Mouse (Mus musculus): ENCODE data around the gene Tmem63c. TPM values are rescaled to one million over a fixed set of nuclear protein-coding genes. Genes with fewer than 3 reads are reported as not detected.

Tmem63c gene
- total and polyA plus RNA-seq, 3 experiments: 0.04 TPM; not detected in 2

GRCm38 (mm10) chr12:86995931-86996330 lies 25.2 kb upstream of the Tmem63c start:
- Histone ChIP-seq H3K9ac (ENCODE audit: control insufficient read depth, low read depth, low read length, poor library complexity, severe bottlenecking) (no peak overlapping the region), H3K9me3 (replicated peaks; ENCODE audit: insufficient read depth, low read length) (no peaks in the 10 kb centered on the region), H3K27ac (ENCODE audit: control insufficient read depth, low read depth, low read length) (no peak overlapping the region), H3K27me3 (ENCODE audit: control insufficient read depth in 1 of 2, insufficient read depth in 2 of 2, low read length in 2 of 2) (no peaks in the 10 kb centered on the region), H3K4me1 (ENCODE audit: control insufficient read depth in 1 of 2, insufficient read depth in 2 of 2, low read length in 2 of 2) (peaks cover 0 to 10% of the 10 kb centered on the region in 2 experiments; a peak in 2 of 4 replicates), H3K36me3 (ENCODE audit: control insufficient read depth in 1 of 2, insufficient read depth in 2 of 2, low read length in 2 of 2) (no peaks in the 10 kb centered on the region; a peak in 1 of 4 replicates), H3K4me3 (ENCODE audit: control insufficient read depth in 1 of 2, insufficient read depth in 1 of 2, low read depth in 2 of 2, low read length in 2 of 2) (no peak overlapping the region), H3K79me2 (ENCODE audit: control insufficient read depth, insufficient read depth, low read length, poor library complexity) (no peaks in the 10 kb centered on the region)
- no peak for DNase-seq (ENCODE audit: low read depth, low spot score)
- TF ChIP-seq CTCF (IDR thresholded peaks at IDR 0.05 in 2 of 3, conservative IDR thresholded peaks at IDR 0.05 in 1 of 3; ENCODE audit: control insufficient read depth in 1 of 3, insufficient read depth in 1 of 3, low read depth in 2 of 3, low read length in 3 of 3, poor library complexity in 1 of 3, severe bottlenecking in 1 of 3): peak in 2 of 3 experiments; percentile 14 to 40; a peak in 2 of 6 replicates
- no peak for TF ChIP-seq JUND (IDR thresholded peaks at IDR 0.05; ENCODE audit: low read depth, low read length)

DNA sequence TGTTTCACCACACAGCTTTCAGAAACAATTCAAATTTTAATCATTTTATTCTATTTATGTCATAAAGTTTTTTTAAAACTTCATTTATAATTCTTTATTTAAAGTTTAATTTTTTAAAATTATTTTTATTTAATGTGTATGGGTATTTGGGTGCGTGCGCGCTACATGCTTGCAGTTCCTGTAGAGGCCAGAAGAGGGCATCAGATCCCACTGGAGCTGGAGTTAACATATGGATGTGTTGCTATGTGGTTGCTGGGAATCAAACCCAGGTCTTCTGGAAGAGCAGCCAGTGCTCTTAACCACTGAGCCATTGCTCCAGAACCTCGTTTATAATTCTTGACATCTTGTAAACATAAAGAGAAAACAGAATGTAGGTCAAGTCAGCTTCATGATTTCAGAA lies 22.4 kb upstream of the Tmem63c start:
- Histone ChIP-seq H3K4me1 (ENCODE audit: control insufficient read depth in 1 of 2, insufficient read depth in 2 of 2, low read length in 2 of 2) (peaks cover 0 to 10% of the 10 kb centered on the region in 2 experiments; a peak in 2 of 4 replicates), H3K27me3 (ENCODE audit: control insufficient read depth in 1 of 2, insufficient read depth in 2 of 2, low read length in 2 of 2) (no peaks in the 10 kb centered on the region), H3K9ac (ENCODE audit: control insufficient read depth, low read depth, low read length, poor library complexity, severe bottlenecking) (no peak overlapping the region), H3K4me3 (ENCODE audit: control insufficient read depth in 1 of 2, insufficient read depth in 1 of 2, low read depth in 2 of 2, low read length in 2 of 2) (no peak overlapping the region), H3K36me3 (ENCODE audit: control insufficient read depth in 1 of 2, insufficient read depth in 2 of 2, low read length in 2 of 2) (no peaks in the 10 kb centered on the region; a peak in 1 of 4 replicates), H3K79me2 (ENCODE audit: control insufficient read depth, insufficient read depth, low read length, poor library complexity) (no peaks in the 10 kb centered on the region), H3K9me3 (replicated peaks; ENCODE audit: insufficient read depth, low read length) (no peaks in the 10 kb centered on the region), H3K27ac (ENCODE audit: control insufficient read depth, low read depth, low read length) (no peak overlapping the region)
- TF ChIP-seq EP300 (IDR thresholded peaks at IDR 0.05; ENCODE audit: low read depth in 1 of 2, low read length in 2 of 2): no peak
- TF ChIP-seq POLR2AphosphoS5 (IDR thresholded peaks at IDR 0.05; ENCODE audit: borderline replicate concordance, low read depth, low read length): no peak
- TF ChIP-seq RAD21 (IDR thresholded peaks at IDR 0.05; ENCODE audit: low read depth, low read length): peak; percentile 24
- no peak for TF ChIP-seq GATA1 (IDR thresholded peaks at IDR 0.05; ENCODE audit: low read depth, low read length)
- TF ChIP-seq ZNF384 (IDR thresholded peaks at IDR 0.05; ENCODE audit: low read depth, low read length): no peak
- peak; percentile 51 to 72 (median 59) for TF ChIP-seq CTCF (IDR thresholded peaks at IDR 0.05 in 2 of 3, conservative IDR thresholded peaks at IDR 0.05 in 1 of 3; ENCODE audit: control insufficient read depth in 1 of 3, insufficient read depth in 1 of 3, low read depth in 2 of 3, low read length in 3 of 3, poor library complexity in 1 of 3, severe bottlenecking in 1 of 3)
- TF ChIP-seq SMC3 (IDR thresholded peaks at IDR 0.05; ENCODE audit: low read depth, low read length): peak; percentile 56
- TF ChIP-seq CHD2 (IDR thresholded peaks at IDR 0.05; ENCODE audit: low read length): no peak
- peak; percentile 39 for DNase-seq (ENCODE audit: low read depth, low spot score)

GRCm38 (mm10) chr12:86999283-86999820 lies 21.8 kb upstream of the Tmem63c start:
- H3K27ac ChIP-seq (ENCODE audit: control insufficient read depth, low read depth, low read length): no peak overlapping the region
- no peaks in the 10 kb centered on the region; a peak in 1 of 4 replicates for H3K36me3 ChIP-seq (ENCODE audit: control insufficient read depth in 1 of 2, insufficient read depth in 2 of 2, low read length in 2 of 2)
- H3K4me3 ChIP-seq (ENCODE audit: control insufficient read depth in 1 of 2, insufficient read depth in 1 of 2, low read depth in 2 of 2, low read length in 2 of 2): no peak overlapping the region
- no peak for DNase-seq (ENCODE audit: low read depth, low spot score)
- no peak overlapping the region for H3K9ac ChIP-seq (ENCODE audit: control insufficient read depth, low read depth, low read length, poor library complexity, severe bottlenecking)
- no peaks in the 10 kb centered on the region for H3K79me2 ChIP-seq (ENCODE audit: control insufficient read depth, insufficient read depth, low read length, poor library complexity)
- peaks cover 0 to 10% of the 10 kb centered on the region in 2 experiments; a peak in 2 of 4 replicates for H3K4me1 ChIP-seq (ENCODE audit: control insufficient read depth in 1 of 2, insufficient read depth in 2 of 2, low read length in 2 of 2)
- H3K27me3 ChIP-seq (ENCODE audit: control insufficient read depth in 1 of 2, insufficient read depth in 2 of 2, low read length in 2 of 2): no peaks in the 10 kb centered on the region
- no peaks in the 10 kb centered on the region for H3K9me3 ChIP-seq (replicated peaks; ENCODE audit: insufficient read depth, low read length)
- no peak for TF ChIP-seq SIN3A (IDR thresholded peaks at IDR 0.05; ENCODE audit: low read length)
- TF ChIP-seq JUND (IDR thresholded peaks at IDR 0.05; ENCODE audit: low read depth, low read length): no peak
- no peak for TF ChIP-seq MXI1 (IDR thresholded peaks at IDR 0.05; ENCODE audit: low read depth, low read length)
- no peak for TF ChIP-seq MYB (IDR thresholded peaks at IDR 0.05; ENCODE audit: low read depth, low read length)
- no peak for TF ChIP-seq CHD1 (IDR thresholded peaks at IDR 0.05; ENCODE audit: low read depth, low read length)
- TF ChIP-seq KAT2A (conservative IDR thresholded peaks at IDR 0.05; ENCODE audit: low read depth, low read length): no peak
- no peak for TF ChIP-seq HCFC1 (IDR thresholded peaks at IDR 0.05; ENCODE audit: low read depth, low read length)
- peak; percentile 26; the same call in 1 of the 2 replicates for TF ChIP-seq SMC3 (IDR thresholded peaks at IDR 0.05; ENCODE audit: low read depth, low read length)
- TF ChIP-seq UBTF (IDR thresholded peaks at IDR 0.05; ENCODE audit: borderline replicate concordance, insufficient read depth, low read depth, low read length): no peak
- no peak for TF ChIP-seq ETS1 (IDR thresholded peaks at IDR 0.05; ENCODE audit: low read depth, low read length)
- TF ChIP-seq BHLHE40 (IDR thresholded peaks at IDR 0.05; ENCODE audit: borderline replicate concordance, low read depth, low read length): no peak
- TF ChIP-seq TBP (IDR thresholded peaks at IDR 0.05; ENCODE audit: low read depth, low read length): no peak
- TF ChIP-seq NRF1 (IDR thresholded peaks at IDR 0.05; ENCODE audit: insufficient read depth, low read depth, low read length, poor library complexity, severe bottlenecking): no peak
- no peak for TF ChIP-seq MYC (IDR thresholded peaks at IDR 0.05; ENCODE audit: low read depth, low read length)
- TF ChIP-seq MEF2A (IDR thresholded peaks at IDR 0.05; ENCODE audit: extremely low read depth, insufficient replicate concordance, low read depth, low read length, poor library complexity, severe bottlenecking): no peak
- TF ChIP-seq ELF1 (IDR thresholded peaks at IDR 0.05; ENCODE audit: low read depth, low read length): no peak
- peak; percentile 23 for TF ChIP-seq RAD21 (IDR thresholded peaks at IDR 0.05; ENCODE audit: low read depth, low read length)
- TF ChIP-seq CTCF (IDR thresholded peaks at IDR 0.05 in 2 of 3, conservative IDR thresholded peaks at IDR 0.05 in 1 of 3; ENCODE audit: control insufficient read depth in 1 of 3, insufficient read depth in 1 of 3, low read depth in 2 of 3, low read length in 3 of 3, poor library complexity in 1 of 3, severe bottlenecking in 1 of 3): peak; percentile 36 to 46 (median 39); a peak in 5 of 6 replicates

Measured in MEL (cell line).